Mouse (Mus musculus): ENCODE results near the gene Dnajc6. TPM values are rescaled to one million over a fixed set of nuclear protein-coding genes. Genes with fewer than 3 reads are reported as not detected.

Gene Dnajc6
- polyA plus RNA-seq, 1 experiment: 2.7 TPM

DNA sequence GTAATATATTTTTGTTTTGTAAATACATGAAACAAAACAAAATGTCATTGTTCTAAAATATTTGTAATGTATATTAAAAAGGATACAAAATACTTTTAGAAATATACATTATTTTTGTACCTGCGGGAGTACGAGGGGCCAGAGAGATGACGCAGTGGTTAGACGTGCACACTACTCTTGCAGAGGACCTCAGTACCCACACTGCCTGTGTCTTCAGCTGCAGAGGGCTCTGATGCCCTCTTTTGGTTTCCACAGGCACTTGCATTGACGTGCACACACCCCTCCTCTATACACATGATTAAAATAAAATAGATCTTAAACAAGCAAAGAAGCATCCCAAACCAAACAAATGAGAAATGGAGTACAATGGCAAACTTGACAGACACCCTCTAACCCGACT is 146.3 kb downstream of the Dnajc6 start:
- 85% methylated on average over 6 of the region's 6 CpGs for WGBS

DNA sequence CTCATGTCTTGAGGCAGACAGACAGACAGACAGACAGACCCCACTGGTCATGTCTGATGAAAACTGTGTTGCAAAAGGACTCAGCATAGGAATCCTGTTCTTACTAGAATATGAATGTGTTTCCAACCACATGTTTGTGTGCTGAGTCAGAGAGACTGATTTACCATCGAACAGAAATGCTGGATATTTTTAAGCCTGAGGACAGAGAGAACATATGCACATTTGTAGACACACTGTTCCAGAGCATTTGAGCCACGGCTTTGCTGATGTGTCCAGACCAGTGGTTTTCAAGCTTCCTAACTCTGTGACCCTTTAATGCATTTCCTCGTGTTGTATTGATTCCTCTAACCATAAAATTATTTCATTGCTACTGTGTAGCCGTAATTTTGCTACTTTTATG is 146.8 kb downstream of the Dnajc6 start:
- no peak for TF ChIP-seq CTCF (IDR thresholded peaks at IDR 0.05; ENCODE audit: control insufficient read depth, insufficient read depth, low read length)
- no peak for TF ChIP-seq POLR2A (IDR thresholded peaks at IDR 0.05; ENCODE audit: borderline replicate concordance, control insufficient read depth, low read depth, low read length)
- Histone ChIP-seq H3K4me3 (replicated peaks; ENCODE audit: control insufficient read depth, low read depth, low read length) (no peak overlapping the region), H3K4me1 (ENCODE audit: control insufficient read depth, insufficient read depth, low read length) (peaks cover 1% of the 10 kb centered on the region), H3K27ac (ENCODE audit: control insufficient read depth, insufficient read depth, low read depth, low read length, poor library complexity) (no peak overlapping the region)
- 79% methylated on average over 4 of the region's 4 CpGs for WGBS

More for the DNA sequence above, 146.3 kb downstream of the Dnajc6 start:
- TF ChIP-seq POLR2A (IDR thresholded peaks at IDR 0.05; ENCODE audit: borderline replicate concordance, control insufficient read depth, low read depth, low read length) (no peak), CTCF (IDR thresholded peaks at IDR 0.05; ENCODE audit: control insufficient read depth, insufficient read depth, low read length) (no peak)
- Histone ChIP-seq H3K4me3 (replicated peaks; ENCODE audit: control insufficient read depth, low read depth, low read length) (no peak overlapping the region), H3K27ac (ENCODE audit: control insufficient read depth, insufficient read depth, low read depth, low read length, poor library complexity) (no peak overlapping the region), H3K4me1 (ENCODE audit: control insufficient read depth, insufficient read depth, low read length) (peaks cover 1% of the 10 kb centered on the region)

GRCm38 (mm10) chr4:101646857-101647195 is 150.4 kb downstream of the Dnajc6 start:
- Histone ChIP-seq H3K4me1 (ENCODE audit: control insufficient read depth, insufficient read depth, low read length) (peaks cover 7% of the 10 kb centered on the region), H3K4me3 (replicated peaks; ENCODE audit: control insufficient read depth, low read depth, low read length) (peak overlapping the region; percentile 95), H3K27ac (ENCODE audit: control insufficient read depth, insufficient read depth, low read depth, low read length, poor library complexity) (peak overlapping the region; percentile 86)
- TF ChIP-seq CTCF (IDR thresholded peaks at IDR 0.05; ENCODE audit: control insufficient read depth, insufficient read depth, low read length) (no peak), POLR2A (IDR thresholded peaks at IDR 0.05; ENCODE audit: borderline replicate concordance, control insufficient read depth, low read depth, low read length) (no peak)
- 2% methylated on average over 8 of the region's 8 CpGs for WGBS

- Histone ChIP-seq H3K4me3 (replicated peaks; ENCODE audit: control insufficient read depth, low read depth, low read length) (peak within 1 kb of the TSS; percentile 95), H3K27ac (ENCODE audit: control insufficient read depth, insufficient read depth, low read depth, low read length, poor library complexity) (peak within 1 kb of the TSS; percentile 95), H3K4me1 (ENCODE audit: control insufficient read depth, insufficient read depth, low read length) (peaks cover 7% of the 10 kb centered on the region)
- WGBS: under 1% methylated on average over 38 of the region's 39 CpGs
- peak; percentile 87; the same call in 1 of the 2 replicates for TF ChIP-seq POLR2A (IDR thresholded peaks at IDR 0.05; ENCODE audit: borderline replicate concordance, control insufficient read depth, low read depth, low read length)
- no peak for TF ChIP-seq CTCF (IDR thresholded peaks at IDR 0.05; ENCODE audit: control insufficient read depth, insufficient read depth, low read length)
Measured at GRCm38 (mm10) chr4:101647196-101647905, 150.9 kb downstream of the Dnajc6 start, which contains the start of gene Leprot. Gene Leprot (plus strand): TSS chr4:101647718.

GRCm38 (mm10) chr4:101647976-101648642 is 151.7 kb downstream of the Dnajc6 start:
- no peak for TF ChIP-seq CTCF (IDR thresholded peaks at IDR 0.05; ENCODE audit: control insufficient read depth, insufficient read depth, low read length)
- peaks cover 7% of the 10 kb centered on the region for H3K4me1 ChIP-seq (ENCODE audit: control insufficient read depth, insufficient read depth, low read length)
- under 1% methylated on average over 20 of the region's 20 CpGs for WGBS
- H3K27ac ChIP-seq (ENCODE audit: control insufficient read depth, insufficient read depth, low read depth, low read length, poor library complexity): peak overlapping the region; percentile 95
- H3K4me3 ChIP-seq (replicated peaks; ENCODE audit: control insufficient read depth, low read depth, low read length): peak overlapping the region; percentile 95

GRCm38 (mm10) chr4:101648745-101649144 is 152.3 kb downstream of the Dnajc6 start:
- Histone ChIP-seq H3K4me3 (replicated peaks; ENCODE audit: control insufficient read depth, low read depth, low read length) (peak overlapping the region; percentile 8), H3K27ac (ENCODE audit: control insufficient read depth, insufficient read depth, low read depth, low read length, poor library complexity) (peak overlapping the region; percentile 68), H3K4me1 (ENCODE audit: control insufficient read depth, insufficient read depth, low read length) (peaks cover 7% of the 10 kb centered on the region)
- WGBS: 13% methylated on average over 1 of the region's 1 CpGs
- TF ChIP-seq POLR2A (IDR thresholded peaks at IDR 0.05; ENCODE audit: borderline replicate concordance, control insufficient read depth, low read depth, low read length) (no peak), CTCF (IDR thresholded peaks at IDR 0.05; ENCODE audit: control insufficient read depth, insufficient read depth, low read length) (no peak)

- 73% methylated on average over 2 of the region's 2 CpGs for WGBS
- H3K4me3 ChIP-seq (replicated peaks; ENCODE audit: control insufficient read depth, low read depth, low read length): no peak overlapping the region
- peaks cover 10% of the 10 kb centered on the region for H3K4me1 ChIP-seq (ENCODE audit: control insufficient read depth, insufficient read depth, low read length)
- TF ChIP-seq POLR2A (IDR thresholded peaks at IDR 0.05; ENCODE audit: borderline replicate concordance, control insufficient read depth, low read depth, low read length): no peak
- no peak for TF ChIP-seq CTCF (IDR thresholded peaks at IDR 0.05; ENCODE audit: control insufficient read depth, insufficient read depth, low read length)
- H3K27ac ChIP-seq (ENCODE audit: control insufficient read depth, insufficient read depth, low read depth, low read length, poor library complexity): no peak overlapping the region
Measured at GRCm38 (mm10) chr4:101650961-101651360, 154.5 kb downstream of the Dnajc6 start.

DNA sequence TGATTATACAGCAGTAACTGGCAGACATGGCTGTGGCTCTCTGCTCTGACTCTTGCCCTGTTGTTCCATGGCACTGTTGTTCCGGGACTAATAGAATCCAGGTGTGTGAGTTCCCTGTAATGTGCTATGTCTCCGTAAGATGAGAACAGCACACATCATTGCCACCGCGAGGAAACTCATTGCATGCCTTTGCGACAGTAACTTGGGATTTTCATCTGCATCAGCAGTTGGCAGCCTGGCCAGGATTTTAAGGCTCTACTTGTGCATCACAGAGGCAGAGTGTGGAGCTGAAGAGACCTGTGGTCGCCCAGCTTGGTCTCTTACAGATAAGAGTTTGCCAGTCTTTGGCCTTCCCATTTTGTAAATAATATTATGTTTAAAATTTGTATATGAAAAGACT is 157.8 kb downstream of the Dnajc6 start:
- Histone ChIP-seq H3K4me1 (ENCODE audit: control insufficient read depth, insufficient read depth, low read length) (peaks cover 6% of the 10 kb centered on the region; the same call in 1 of the 2 replicates), H3K4me3 (replicated peaks; ENCODE audit: control insufficient read depth, low read depth, low read length) (no peak overlapping the region), H3K27ac (ENCODE audit: control insufficient read depth, insufficient read depth, low read depth, low read length, poor library complexity) (peak overlapping the region; percentile 64)
- TF ChIP-seq POLR2A (IDR thresholded peaks at IDR 0.05; ENCODE audit: borderline replicate concordance, control insufficient read depth, low read depth, low read length) (no peak), CTCF (IDR thresholded peaks at IDR 0.05; ENCODE audit: control insufficient read depth, insufficient read depth, low read length) (no peak)
- WGBS: 76% methylated on average over 6 of the region's 6 CpGs
